In genomic region chr10:110958879-110959278, GRCm38 (mm10) we compare ENCODE assay signal across 22 mouse cellular contexts. TPM values are rescaled to one million over a fixed set of nuclear protein-coding genes. Genes with fewer than 3 reads are reported as not detected.
DNase-seq lines count a peak whose midpoint lies in the region; ATAC-seq and TF ChIP-seq lines count a peak whose summit lies in the region.
"Had no signal": no experiment of that assay in that cellular context is flagged by ENCODE, and none has a peak within 500 bp of the region (broad histone marks: within the 10 kb centered on the region; RNA-seq: fewer than 3 reads in every experiment).

No protein-coding gene starts in this region.

- no peaks in the 10 kb centered on the region; the same call in 1 of the 2 replicates for H3K4me1 ChIP-seq in heart, embryonic 11.5 days (ENCODE audit: control insufficient read depth, insufficient read depth, low read length)
- H3K4me1 ChIP-seq in heart, embryonic 10.5 days = peaks cover under 1% of the 10 kb centered on the region; the same call in 1 of the 2 replicates
- H3K4me1 ChIP-seq in midbrain, postnatal 0 days (ENCODE audit: insufficient read depth, low read length) = no peaks in the 10 kb centered on the region

- no peak for ATAC-seq in heart, embryonic 11.5 days (replicated peaks; ENCODE audit: insufficient number of reproducible peaks, low FRiP score, low TSS enrichment)
- 0 out of 2 replicates have a peak, but pooled peaks have one; percentile 15 for ATAC-seq in erythroblast, adult 5-6 weeks (replicated peaks; ENCODE audit: low FRiP score, poor library complexity, severe bottlenecking)
- ATAC-seq in monocyte, adult 5-6 weeks (replicated peaks; ENCODE audit: insufficient number of reproducible peaks, low FRiP score, low TSS enrichment, poor library complexity, severe bottlenecking) = peak; percentile 22; the same call in 1 of the 2 replicates
- ATAC-seq in midbrain, postnatal 0 days (ENCODE audit: low FRiP score) = no peak
- ATAC-seq: activated CD4-positive, CD25-positive, alpha-beta regulatory T cell, adult 4 months; CD4-positive, CD25-positive, alpha-beta regulatory T cell, adult 4 months; Patski had no signal

- TF ChIP-seq CTCF in midbrain, postnatal 0 days (IDR thresholded peaks at IDR 0.05) = no peak

- 91% methylated on average over 6 of the region's 6 CpGs for WGBS in heart, embryonic 11.5 days (ENCODE audit: insufficient replicate concordance)
- 87% methylated on average over 6 of the region's 6 CpGs for WGBS in heart, embryonic 10.5 days
- 94% methylated on average over 6 of the region's 6 CpGs for WGBS in midbrain, postnatal 0 days

- no peak overlapping the region for H3K4me2 ChIP-seq in heart, embryonic 11.5 days
- H3K4me2 ChIP-seq in midbrain, postnatal 0 days (ENCODE audit: low read depth, low read length, poor library complexity, severe bottlenecking) = no peak overlapping the region

- no peak overlapping the region for H3K4me3 ChIP-seq in heart, embryonic 11.5 days (ENCODE audit: low read depth, low read length)
- no peak overlapping the region for H3K4me3 ChIP-seq in heart, embryonic 10.5 days
- no peak overlapping the region for H3K4me3 ChIP-seq in midbrain, postnatal 0 days (ENCODE audit: low read depth, low read length)

- intact Hi-C loops in heart, postnatal 10 days (cut with DNase I) = no loop called here

- H3K9ac ChIP-seq in heart, embryonic 11.5 days (ENCODE audit: low read depth, low read length) = no peak overlapping the region
- H3K9ac ChIP-seq in midbrain, postnatal 0 days (replicated peaks; ENCODE audit: low read length, poor library complexity, severe bottlenecking) = no peak overlapping the region

- H3K27ac ChIP-seq in heart, embryonic 11.5 days (ENCODE audit: low read depth, low read length) = no peak overlapping the region
- no peak overlapping the region for H3K27ac ChIP-seq in heart, embryonic 10.5 days
- no peak overlapping the region for H3K27ac ChIP-seq in midbrain, postnatal 0 days (ENCODE audit: low read depth, low read length)

- H3K9me3 ChIP-seq in heart, embryonic 11.5 days (replicated peaks; ENCODE audit: control insufficient read depth, low read length) = no peaks in the 10 kb centered on the region
- no peaks in the 10 kb centered on the region for H3K9me3 ChIP-seq in heart, embryonic 10.5 days
- no peaks in the 10 kb centered on the region for H3K9me3 ChIP-seq in midbrain, postnatal 0 days (ENCODE audit: low read length)
- H3K9me3 ChIP-seq: G1E had no signal

- peak; percentile 67 for DNase-seq in heart, adult 11 months
- DNase-seq in heart, embryonic 10.5 days (ENCODE audit: low spot score) = peak; percentile 70
- no peak for DNase-seq in heart, postnatal 10 days
- no peak for DNase-seq in midbrain, postnatal 0 days (ENCODE audit: low spot score)
- no peak for DNase-seq in layer of hippocampus, postnatal 10 days (ENCODE audit: low spot score in 2 of 2)
- DNase-seq: adrenal gland, adult 2 months; adrenal gland, adult 8-10 months; adrenal gland, postnatal 10 days; adrenal gland, postnatal 14 days; adrenal gland, postnatal 25 days; adrenal gland, postnatal 36 days; B cell, adult 2 months; cerebellum, adult 11 months; cerebellum, adult 11-12 months had no signal

- peaks cover 12% of the 10 kb centered on the region; the same call in 1 of the 2 replicates for H3K36me3 ChIP-seq in heart, embryonic 11.5 days (ENCODE audit: control insufficient read depth, insufficient read depth, low read length)
- peaks cover 46% of the 10 kb centered on the region for H3K36me3 ChIP-seq in heart, embryonic 10.5 days
- peaks cover 25% of the 10 kb centered on the region for H3K36me3 ChIP-seq in midbrain, postnatal 0 days (ENCODE audit: insufficient read depth, low read length)

- no peaks in the 10 kb centered on the region for H3K27me3 ChIP-seq in heart, embryonic 11.5 days (ENCODE audit: control insufficient read depth, insufficient read depth, low read length)
- no peaks in the 10 kb centered on the region for H3K27me3 ChIP-seq in heart, embryonic 10.5 days (ENCODE audit: insufficient read depth, poor library complexity, severe bottlenecking)
- H3K27me3 ChIP-seq in midbrain, postnatal 0 days (ENCODE audit: insufficient read depth, low read length) = no peaks in the 10 kb centered on the region
- H3K27me3 ChIP-seq: CH12.LX, Patski had no signal

RNA-seq across cellular contexts. Expression of gene Csrp2, which starts 39.3 kb away (rescaled TPM):
- 430 and 458 TPM in 2 replicates for polyA plus RNA-seq in heart, embryonic 11.5 days (2014; fragmentation: Nextera tagmentation; extraction: Ambion mirVana)
- polyA plus RNA-seq in heart, embryonic 10.5 days (2016; fragmentation: Nextera tagmentation; extraction: Ambion mirVana) = 400 and 430 TPM in 2 replicates
- total RNA-seq in heart, postnatal 10 days (2021) = 100 to 1,000 TPM; 155 to 161 TPM
- total RNA-seq in erythroblast, adult 5-6 weeks (2015; ENCODE audit: low replicate concordance) = 31.7 TPM in 1 of 2 replicates, not detected in the other
- 3.2 and 11.5 TPM in 2 replicates for total RNA-seq in erythroblast, adult 5-6 weeks (2017; ENCODE audit: low replicate concordance)
- 22.0 to 38.3 TPM (median 35.8 TPM) in 3 replicates for total RNA-seq in monocyte, adult 5-6 weeks (2017)
- total RNA-seq in midbrain, postnatal 0 days (2014; rRNA removed) = 43.1 and 62.1 TPM in 2 replicates
- 77.0 and 80.1 TPM in 2 replicates for polyA plus RNA-seq in midbrain, postnatal 0 days (2015; fragmentation: Nextera tagmentation; extraction: Ambion mirVana)
- 10 to 100 TPM; 76.9 to 77.5 TPM for total RNA-seq in layer of hippocampus, postnatal 10 days (2021)
- polyA plus RNA-seq: G1E had no signal

RNA-seq across cellular contexts. Expression of gene Zdhhc17, which starts 51.1 kb away (rescaled TPM):
- 14.9 and 19.7 TPM in 2 replicates for polyA plus RNA-seq in heart, embryonic 11.5 days (2014; fragmentation: Nextera tagmentation; extraction: Ambion mirVana)
- polyA plus RNA-seq in heart, embryonic 10.5 days (2016; fragmentation: Nextera tagmentation; extraction: Ambion mirVana) = 20.9 and 21.7 TPM in 2 replicates
- 10 to 100 TPM; 25.3 to 29.7 TPM for total RNA-seq in heart, postnatal 10 days (2021)
- 19.9 and 54.4 TPM in 2 replicates for total RNA-seq in erythroblast, adult 5-6 weeks (2015; ENCODE audit: low replicate concordance)
- total RNA-seq in erythroblast, adult 5-6 weeks (2017; ENCODE audit: low replicate concordance) = 15.8 and 18.3 TPM in 2 replicates
- 20.4 to 41.9 TPM (median 29.2 TPM) in 3 replicates for total RNA-seq in monocyte, adult 5-6 weeks (2017)
- total RNA-seq in midbrain, postnatal 0 days (2014; rRNA removed) = 60.9 and 63.0 TPM in 2 replicates
- polyA plus RNA-seq in midbrain, postnatal 0 days (2015; fragmentation: Nextera tagmentation; extraction: Ambion mirVana) = 44.4 and 44.8 TPM in 2 replicates
- 10 to 100 TPM; 75.4 to 82.2 TPM for total RNA-seq in layer of hippocampus, postnatal 10 days (2021)

Comparison
In these comparisons a context has a peak if more than half of its experiments do, and no peak if none do; other contexts are left out.
1. DNase-seq: peak in heart, adult 11 months (single experiment) and heart, embryonic 10.5 days (single experiment); none in heart, postnatal 10 days (0 of 2), midbrain, postnatal 0 days (single experiment) and layer of hippocampus, postnatal 10 days (0 of 2).
2. ATAC-seq: peak in erythroblast, adult 5-6 weeks (single experiment) and monocyte, adult 5-6 weeks (single experiment); none in heart, embryonic 11.5 days (single experiment) and midbrain, postnatal 0 days (single experiment).